Mouse (Mus musculus) liver, embryonic 15.5 days (tissue): ENCODE measurements at regions not wholly inside any gene's neighbourhood (a gene's known extent, or its start where the extent isn't known, plus 50 kb on each side); places are given as distances from the start of the nearest gene placed in this dataset.

ENCODE experiments used
- ATAC-seq: fragments of 200-750 bp; cut with Nextera tagmentation; 2 replicates; pipeline ENCODE4 v1.8.0; 2017; ENCODE audit warnings: moderate number of reproducible peaks, mild to moderate bottlenecking, moderate library complexity; ENCODE audit not compliant: insufficient read depth
- H3K27ac ChIP-seq: fragments of 300-500 bp; sonication (generic); replicated peaks from 2 replicates; pipeline ENCODE4 v1.5.1; 2015; ENCODE audit warnings: mild to moderate bottlenecking, inconsistent platforms
- H3K27me3 ChIP-seq: fragments of 300-500 bp; sonication (generic); 2 replicates; pipeline ENCODE4 v1.6.1; 2015; ENCODE audit warnings: mild to moderate bottlenecking, inconsistent platforms
- H3K36me3 ChIP-seq: fragments of 300-500 bp; sonication (generic); replicated peaks from 2 replicates; pipeline ENCODE4 v1.6.1; 2015; ENCODE audit warnings: moderate library complexity, mild to moderate bottlenecking, inconsistent platforms
- H3K4me1 ChIP-seq: fragments of 300-500 bp; sonication (generic); replicated peaks from 2 replicates; pipeline ENCODE4 v1.6.1; 2015; ENCODE audit warnings: inconsistent platforms
- H3K4me2 ChIP-seq: fragments of 300-500 bp; sonication (generic); 2 replicates; pipeline ENCODE4 v1.6.1; 2015; ENCODE audit warnings: moderate library complexity, mild to moderate bottlenecking, inconsistent platforms
- H3K4me3 ChIP-seq: fragments of 300-500 bp; sonication (generic); replicated peaks from 2 replicates; pipeline ENCODE4 v1.5.1; 2015; ENCODE audit warnings: mild to moderate bottlenecking, inconsistent platforms
- H3K9ac ChIP-seq: fragments of 300-500 bp; sonication (generic); 2 replicates; pipeline ENCODE4 v1.6.1; 2015; ENCODE audit warnings: moderate library complexity, mild to moderate bottlenecking, inconsistent platforms
- H3K9me3 ChIP-seq: fragments of 300-500 bp; sonication (generic); replicated peaks from 2 replicates; pipeline ENCODE4 v1.6.1; 2016; ENCODE audit warnings: inconsistent platforms
- WGBS: fragments of 180-500 bp; shearing (Covaris S2); methylation state at CpG from one replicate; pipeline ENCODE4 v1.1.7; 2015; ENCODE audit warnings: mixed read lengths; ENCODE audit not compliant: insufficient replicate concordance; 5-methylcytosine and 5-hydroxymethylcytosine counted together

- no peaks in the 10 kb centered on the region for H3K36me3 ChIP-seq
- no peaks in the 10 kb centered on the region for H3K27me3 ChIP-seq
- no peak overlapping the region for H3K9ac ChIP-seq
- peaks cover 27% of the 10 kb centered on the region for H3K4me1 ChIP-seq
- ATAC-seq: no peak
- no peak overlapping the region for H3K4me3 ChIP-seq
- H3K27ac ChIP-seq: no peak overlapping the region
- H3K9me3 ChIP-seq: no peaks in the 10 kb centered on the region
- 32% methylated on average over 8 of the region's 8 CpGs for WGBS
- no peak overlapping the region for H3K4me2 ChIP-seq
Observed at GRCm38 (mm10) chr12:16043466-16044214, 226.9 kb upstream of the Trib2 start.

- Histone ChIP-seq H3K9me3 (no peaks in the 10 kb centered on the region), H3K4me1 (peaks cover 25% of the 10 kb centered on the region), H3K36me3 (no peaks in the 10 kb centered on the region), H3K4me2 (no peak overlapping the region), H3K27me3 (no peaks in the 10 kb centered on the region), H3K9ac (no peak overlapping the region), H3K4me3 (no peak overlapping the region), H3K27ac (no peak overlapping the region)
- ATAC-seq: no peak
- 80% methylated on average over 1 of the region's 1 CpGs for WGBS
Observed at GRCm38 (mm10) chr12:16042362-16042761, 225.6 kb upstream of the Trib2 start.

- H3K4me3 ChIP-seq: no peak overlapping the region
- H3K4me1 ChIP-seq: peaks cover 13% of the 10 kb centered on the region
- no peak for ATAC-seq
- no peaks in the 10 kb centered on the region for H3K27me3 ChIP-seq
- no peak overlapping the region for H3K4me2 ChIP-seq
- H3K9me3 ChIP-seq: no peaks in the 10 kb centered on the region
- no peaks in the 10 kb centered on the region for H3K36me3 ChIP-seq
- no peak overlapping the region for H3K9ac ChIP-seq
- H3K27ac ChIP-seq: no peak overlapping the region
- 65% methylated on average over 4 of the region's 4 CpGs for WGBS
Observed at GRCm38 (mm10) chr12:16041129-16041528, 224.4 kb upstream of the Trib2 start.

GRCm38 (mm10) chr12:16035551-16035950 is 218.8 kb upstream of the Trib2 start:
- ATAC-seq: no peak
- H3K36me3 ChIP-seq: no peaks in the 10 kb centered on the region
- H3K27ac ChIP-seq: no peak overlapping the region
- H3K4me1 ChIP-seq: no peaks in the 10 kb centered on the region
- no peak overlapping the region for H3K4me2 ChIP-seq
- no peak overlapping the region for H3K4me3 ChIP-seq
- H3K27me3 ChIP-seq: no peaks in the 10 kb centered on the region
- H3K9me3 ChIP-seq: no peaks in the 10 kb centered on the region
- H3K9ac ChIP-seq: no peak overlapping the region
- 51% methylated on average over 2 of the region's 2 CpGs for WGBS

- Histone ChIP-seq H3K27ac (no peak overlapping the region), H3K4me2 (no peak overlapping the region), H3K4me3 (no peak overlapping the region), H3K27me3 (no peaks in the 10 kb centered on the region), H3K9me3 (no peaks in the 10 kb centered on the region), H3K9ac (no peak overlapping the region), H3K4me1 (no peaks in the 10 kb centered on the region), H3K36me3 (no peaks in the 10 kb centered on the region)
- ATAC-seq: no peak
Observed at GRCm38 (mm10) chr12:16034691-16035515, 218.2 kb upstream of the Trib2 start.

GRCm38 (mm10) chr12:16026654-16027053 is 209.9 kb upstream of the Trib2 start:
- H3K9ac ChIP-seq: no peak overlapping the region

GRCm38 (mm10) chr12:16023273-16023672 is 206.6 kb upstream of the Trib2 start:
- Histone ChIP-seq H3K27me3 (no peaks in the 10 kb centered on the region), H3K4me1 (peaks cover 9% of the 10 kb centered on the region), H3K9me3 (no peaks in the 10 kb centered on the region), H3K27ac (no peak overlapping the region), H3K9ac (no peak overlapping the region), H3K36me3 (no peaks in the 10 kb centered on the region), H3K4me2 (no peak overlapping the region), H3K4me3 (no peak overlapping the region)
- no peak for ATAC-seq
- WGBS: 21% methylated on average over 7 of the region's 7 CpGs

More at GRCm38 (mm10) chr12:16026654-16027053, 209.9 kb upstream of the Trib2 start:
- 26% methylated on average over 1 of the region's 1 CpGs for WGBS
- Histone ChIP-seq H3K9me3 (no peaks in the 10 kb centered on the region), H3K27me3 (no peaks in the 10 kb centered on the region), H3K36me3 (no peaks in the 10 kb centered on the region), H3K4me1 (peaks cover 6% of the 10 kb centered on the region), H3K4me3 (no peak overlapping the region), H3K4me2 (no peak overlapping the region), H3K27ac (no peak overlapping the region)
- no peak for ATAC-seq

- ATAC-seq: peak; percentile 77
- Histone ChIP-seq H3K36me3 (no peaks in the 10 kb centered on the region), H3K27me3 (no peaks in the 10 kb centered on the region), H3K27ac (no peak overlapping the region), H3K4me1 (peaks cover 9% of the 10 kb centered on the region), H3K9me3 (no peaks in the 10 kb centered on the region), H3K4me2 (no peak overlapping the region), H3K4me3 (no peak overlapping the region), H3K9ac (no peak overlapping the region)
- 8% methylated on average over 1 of the region's 1 CpGs for WGBS
Observed at GRCm38 (mm10) chr12:16021202-16021821, 204.6 kb upstream of the Trib2 start.

GRCm38 (mm10) chr12:16018237-16018636 is 201.5 kb upstream of the Trib2 start:
- H3K36me3 ChIP-seq: no peaks in the 10 kb centered on the region
- no peak overlapping the region for H3K4me2 ChIP-seq
- H3K9ac ChIP-seq: no peak overlapping the region
- H3K27me3 ChIP-seq: no peaks in the 10 kb centered on the region
- WGBS: 59% methylated on average over 4 of the region's 4 CpGs
- H3K4me1 ChIP-seq: peaks cover 4% of the 10 kb centered on the region; the same call in 1 of the 2 replicates
- no peak for ATAC-seq
- H3K9me3 ChIP-seq: no peaks in the 10 kb centered on the region
- no peak overlapping the region for H3K27ac ChIP-seq
- H3K4me3 ChIP-seq: no peak overlapping the region

GRCm38 (mm10) chr12:16016621-16017020 is 199.9 kb upstream of the Trib2 start:
- Histone ChIP-seq H3K4me2 (no peak overlapping the region), H3K27me3 (no peaks in the 10 kb centered on the region), H3K9me3 (no peaks in the 10 kb centered on the region), H3K4me1 (peaks cover 6% of the 10 kb centered on the region; the same call in 1 of the 2 replicates), H3K4me3 (no peak overlapping the region), H3K27ac (no peak overlapping the region), H3K36me3 (no peaks in the 10 kb centered on the region), H3K9ac (no peak overlapping the region)
- ATAC-seq: no peak
- WGBS: 38% methylated on average over 1 of the region's 1 CpGs

- no peak for ATAC-seq
- Histone ChIP-seq H3K36me3 (no peaks in the 10 kb centered on the region), H3K9me3 (no peaks in the 10 kb centered on the region), H3K27ac (no peak overlapping the region), H3K4me3 (no peak overlapping the region), H3K4me1 (0 out of 2 replicates have a peak, but pooled peaks cover 4% of the 10 kb centered on the region), H3K27me3 (no peaks in the 10 kb centered on the region), H3K4me2 (no peak overlapping the region), H3K9ac (no peak overlapping the region)
- WGBS: 85% methylated on average over 8 of the region's 8 CpGs
Observed at GRCm38 (mm10) chr12:16015596-16015995, 198.9 kb upstream of the Trib2 start.
